Mouse (Mus musculus) heart, adult 9 months (tissue): ENCODE results near the gene Map2k1.

Experiments used
- DNase-seq, 2 experiments: peaks; one replicate each; pipeline ENCODE4 v3.0.0; 2022; ENCODE audit warnings: low spot score in 2 of 2

Gene Map2k1

GRCm38 (mm10) chr9:64139879-64140278 lies 113.6 kb downstream of the Map2k1 start:
- no peak for DNase-seq

- peak; percentile 10 to 49 for DNase-seq
Observed at GRCm38 (mm10) chr9:64138896-64139295, 114.5 kb downstream of the Map2k1 start.
